Mouse (Mus musculus): ENCODE data around the gene Dnajc6. TPM values are rescaled to one million over a fixed set of nuclear protein-coding genes. Genes with fewer than 3 reads are reported as not detected.

The Dnajc6 gene
- total RNA-seq, 4 experiments from 2014 or later = 0.32 to 0.87 (median 0.61) TPM

DNA sequence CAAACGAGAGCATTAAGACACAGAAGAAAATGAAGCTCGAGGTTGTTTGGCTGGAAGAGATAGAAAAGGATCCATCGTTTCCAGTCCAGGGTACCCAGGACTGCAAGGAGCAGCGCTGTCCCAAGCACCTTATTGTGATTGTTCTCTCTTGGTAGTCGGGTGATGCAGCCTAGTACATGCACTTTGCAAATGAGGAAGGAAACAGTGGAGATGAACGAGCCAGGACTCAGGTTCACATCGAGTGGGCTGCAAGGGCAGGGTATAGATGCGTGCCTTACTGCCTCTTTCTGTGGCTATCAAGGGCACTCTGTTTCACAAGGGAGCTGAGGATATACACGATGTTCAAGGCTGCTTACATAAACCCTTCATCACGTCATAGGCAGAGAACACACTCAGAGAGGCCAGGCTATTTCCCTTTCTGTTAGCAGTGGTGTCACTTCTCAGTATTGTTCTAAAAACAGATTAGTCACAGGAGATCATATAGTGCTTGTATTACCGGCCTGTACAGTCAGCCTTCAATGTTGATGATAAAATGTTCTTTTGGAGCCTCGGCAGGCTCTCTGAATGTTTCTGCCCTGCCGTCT, 189.9 kb downstream of the Dnajc6 start:
- no peak for DNase-seq (ENCODE audit: low spot score)

DNA sequence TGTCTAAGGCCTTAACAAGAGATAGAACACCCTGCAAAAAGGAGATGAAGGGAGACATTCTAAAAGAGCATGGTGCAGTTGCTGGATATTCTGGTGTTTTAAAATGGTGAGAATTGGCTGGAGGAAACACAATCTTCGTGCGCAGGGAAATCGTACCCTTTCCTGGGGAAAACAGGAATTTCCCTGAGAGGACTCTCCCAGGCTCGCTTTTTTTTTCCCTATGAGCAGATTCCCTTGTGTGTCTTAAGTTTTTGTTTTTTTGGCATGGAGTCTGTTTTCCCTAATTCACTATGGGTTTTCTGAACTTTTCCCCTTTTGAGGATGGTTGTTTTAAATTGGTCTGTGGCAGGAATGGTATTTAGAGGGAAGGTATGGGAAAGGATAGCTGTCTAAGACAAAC, 192.8 kb downstream of the Dnajc6 start:
- no peak for DNase-seq (ENCODE audit: low spot score)

DNA sequence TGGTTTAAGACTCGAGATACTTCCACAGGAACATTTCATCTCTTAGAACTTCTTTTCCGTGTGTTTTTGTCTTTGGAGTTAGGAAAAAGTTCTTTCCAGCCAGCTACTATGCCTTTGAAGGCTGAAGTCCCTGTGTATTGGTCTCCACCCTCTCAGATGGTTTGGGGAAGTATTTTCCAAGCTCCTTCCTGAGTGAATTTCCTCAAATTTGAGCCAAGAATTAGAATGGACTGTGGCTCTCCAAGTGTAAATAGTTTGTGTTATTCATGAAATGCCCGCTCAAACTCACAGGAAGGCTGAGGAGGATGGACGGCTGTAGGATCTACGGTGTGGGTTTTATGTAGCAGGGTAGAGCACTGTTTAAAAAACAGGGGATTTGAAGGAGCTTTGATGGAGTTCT, 193.2 kb downstream of the Dnajc6 start:
- peak; percentile 33 for DNase-seq (ENCODE audit: low spot score)

Other genes with a start within 250 kb of the Dnajc6 start
- gene Jak1, start 231.4 kb upstream of the Dnajc6 start, total RNA-seq (2022) = 100 to 1,000 TPM in 1 of 4 experiments, 10 to 100 TPM in 3; 80.9 to 106 (median 90.0) TPM
- gene Ak4, start 77.4 kb upstream of the Dnajc6 start, total RNA-seq (2022) = 10 to 100 TPM; 28.8 to 57.2 (median 40.5) TPM
- gene Leprot, start 151.1 kb downstream of the Dnajc6 start, total RNA-seq (2022) = 10 to 100 TPM; 24.6 to 30.6 (median 25.8) TPM
- gene Lepr, start 220.8 kb downstream of the Dnajc6 start, total RNA-seq (2022) = 1 to 10 TPM; 2.5 to 5.6 (median 4.7) TPM